Mouse (Mus musculus): ENCODE results near the gene Adgra1. TPM values are rescaled to one million over a fixed set of nuclear protein-coding genes. Genes with fewer than 3 reads are reported as not detected.

Gene Adgra1
- 5.5 and 6.4 TPM in 2 replicates for polyA plus RNA-seq (2012; rRNA removed)

GRCm38 (mm10) chr7:139834036-139834435 lies at the start of gene Adgra1:
Adgra1 (plus strand) TSS chr7:139834174.

DNA sequence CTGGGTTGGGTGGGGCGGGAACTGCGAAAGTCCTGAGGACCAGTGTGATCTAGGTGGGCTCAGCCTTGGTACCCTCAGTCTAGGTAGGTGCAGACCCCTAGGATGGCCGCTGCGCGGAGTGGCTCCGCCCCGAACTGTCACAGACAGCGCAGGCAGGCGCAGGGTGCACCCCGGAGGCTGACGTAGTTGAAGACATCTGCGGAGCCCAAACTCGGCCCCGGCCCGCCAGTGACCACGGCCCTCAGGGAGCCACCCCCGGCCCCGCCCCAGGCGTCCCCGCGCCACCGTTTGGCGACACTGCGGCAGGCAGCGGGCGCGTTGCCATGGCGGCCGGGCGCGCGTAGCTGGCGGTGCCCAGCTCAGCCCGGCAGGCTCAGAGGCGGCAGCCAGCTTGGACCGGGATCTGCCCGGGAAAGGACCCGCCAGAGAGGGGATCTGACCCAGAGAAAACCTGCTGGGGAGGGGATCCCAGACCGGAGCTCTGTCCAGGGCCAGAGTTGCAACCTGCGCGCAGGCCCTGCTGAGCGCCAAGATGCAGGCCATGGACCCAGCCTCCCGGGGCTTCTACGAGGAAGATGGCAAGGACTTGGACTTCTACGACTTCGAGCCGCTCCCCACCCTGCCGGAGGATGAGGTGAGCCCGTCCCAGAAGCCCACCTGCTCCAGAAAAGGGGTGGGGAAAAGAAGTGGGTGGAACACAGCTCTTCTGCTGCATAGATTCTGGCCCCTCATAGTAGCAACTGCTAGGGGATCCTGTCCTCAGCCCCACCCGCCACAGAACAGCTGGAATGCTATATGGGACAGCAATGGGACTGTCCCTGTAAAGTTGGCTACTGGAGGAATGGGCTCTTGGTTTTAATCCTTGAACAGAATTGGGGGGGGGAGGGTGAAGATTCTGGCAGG lies 60.9 kb downstream of the Adgra1 start, which contains the start of gene Kndc1:
Gene Kndc1, plus strand, starts transcription at position 42 of the 903 bp plus-strand sequence.

Other genes starting within 250 kb of the Adgra1 start
- gene Cfap46, start 150.4 kb upstream of the Adgra1 start, polyA plus RNA-seq (2012; rRNA removed), result 2.6 and 2.7 TPM in 2 replicates
- gene Kndc1, start 60.5 kb downstream of the Adgra1 start, polyA plus RNA-seq (2012; rRNA removed), result 18.5 and 22.2 TPM in 2 replicates
- 0.08 TPM in 1 of 2 replicates, not detected in the other for gene Utf1, start 109.6 kb downstream of the Adgra1 start, polyA plus RNA-seq (2012; rRNA removed)
- 0.63 and 0.80 TPM in 2 replicates for gene 6430531B16Rik, start 144.6 kb downstream of the Adgra1 start, polyA plus RNA-seq (2012; rRNA removed)
- 10.7 and 11.6 TPM in 2 replicates for gene Adam8, start 158.4 kb downstream of the Adgra1 start, polyA plus RNA-seq (2012; rRNA removed)
- gene Zfp511, start 202.2 kb downstream of the Adgra1 start, polyA plus RNA-seq (2012; rRNA removed), result 80.8 and 92.4 TPM in 2 replicates
- 68.6 and 73.6 TPM in 2 replicates for gene Tubgcp2, start 202.5 kb downstream of the Adgra1 start, polyA plus RNA-seq (2012; rRNA removed)
- gene Msx3, start 214.9 kb downstream of the Adgra1 start, polyA plus RNA-seq (2012; rRNA removed), result 1.9 and 3.0 TPM in 2 replicates
- 107 and 113 TPM in 2 replicates for gene Caly, start 248.4 kb downstream of the Adgra1 start, polyA plus RNA-seq (2012; rRNA removed)

Data from central nervous system, embryonic 14 days (tissue).